Mouse (Mus musculus): ENCODE results near the gene Pepd. TPM values are rescaled to one million over a fixed set of nuclear protein-coding genes. Genes with fewer than 3 reads are reported as not detected.
A peak's percentile ranks its signal among the peaks of the same experiment; 100 is the strongest.

Pepd gene
- polyA plus RNA-seq, 1 experiment from 2014 or later, result 69.8 TPM

DNA sequence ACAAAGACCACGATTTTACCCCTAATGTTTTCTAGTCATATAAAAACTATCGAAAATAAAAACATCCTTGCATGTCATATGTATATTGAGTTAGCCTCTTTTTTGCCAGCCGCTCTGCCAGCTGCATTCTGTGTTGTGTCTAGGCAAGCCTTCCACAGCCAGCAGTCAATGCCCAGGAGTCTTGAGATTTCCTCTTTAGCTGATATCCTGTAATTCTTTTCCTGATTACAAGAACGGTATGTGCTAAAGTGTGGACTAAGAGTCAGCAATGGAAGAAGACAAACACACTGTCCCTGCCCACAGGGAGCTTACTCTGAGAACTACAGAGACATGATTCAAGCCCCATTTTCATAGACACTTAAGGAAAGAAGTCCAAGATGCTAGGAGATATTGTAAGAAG is 145.4 kb downstream of the Pepd start:
- no peak overlapping the region for H3K4me3 ChIP-seq (ENCODE audit: low read depth, low read length)
- no peak overlapping the region for H3K9ac ChIP-seq (replicated peaks; ENCODE audit: low read depth, low read length)
- H3K9me3 ChIP-seq (ENCODE audit: control insufficient read depth, low read length), result no peaks in the 10 kb centered on the region
- no peak overlapping the region for H3K4me2 ChIP-seq (ENCODE audit: low read depth, low read length)
- 88% methylated on average over 4 of the region's 4 CpGs for WGBS
- H3K36me3 ChIP-seq (ENCODE audit: control insufficient read depth, insufficient read depth, low read length), result no peaks in the 10 kb centered on the region
- no peak for ATAC-seq (ENCODE audit: low read depth)
- no peak overlapping the region for H3K27ac ChIP-seq (ENCODE audit: low read depth, low read length)
- H3K4me1 ChIP-seq (ENCODE audit: control insufficient read depth, insufficient read depth, low read length), result peaks cover 19% of the 10 kb centered on the region
- no peaks in the 10 kb centered on the region; the same call in 1 of the 2 replicates for H3K27me3 ChIP-seq (ENCODE audit: control insufficient read depth, insufficient read depth, low read length)

DNA sequence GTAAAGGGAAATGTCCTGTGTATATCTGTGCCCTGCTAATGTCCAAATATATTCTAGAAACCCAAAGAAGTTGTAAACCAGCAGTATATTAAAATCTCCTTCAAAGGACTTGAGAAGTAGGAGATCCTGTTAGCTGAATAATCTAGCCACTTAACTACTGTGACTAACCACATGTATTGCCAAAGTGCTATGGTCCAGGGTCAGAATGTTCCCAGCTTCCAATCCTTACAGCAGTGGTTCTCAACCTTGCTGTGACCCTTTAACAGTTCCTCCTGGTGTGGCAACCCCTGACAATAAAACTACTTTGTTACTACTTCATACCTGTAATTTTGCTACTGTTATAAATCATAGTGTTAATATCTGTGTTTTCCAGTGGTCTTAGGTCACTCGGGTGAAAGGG is 146.2 kb downstream of the Pepd start:
- H3K4me2 ChIP-seq (ENCODE audit: low read depth, low read length), result no peak overlapping the region
- H3K27ac ChIP-seq (ENCODE audit: low read depth, low read length), result no peak overlapping the region
- 80% methylated on average over 1 of the region's 1 CpGs for WGBS
- H3K9me3 ChIP-seq (ENCODE audit: control insufficient read depth, low read length), result no peaks in the 10 kb centered on the region
- H3K4me3 ChIP-seq (ENCODE audit: low read depth, low read length), result no peak overlapping the region
- ATAC-seq (ENCODE audit: low read depth), result no peak
- H3K9ac ChIP-seq (replicated peaks; ENCODE audit: low read depth, low read length), result no peak overlapping the region
- peaks cover 19% of the 10 kb centered on the region for H3K4me1 ChIP-seq (ENCODE audit: control insufficient read depth, insufficient read depth, low read length)
- H3K36me3 ChIP-seq (ENCODE audit: control insufficient read depth, insufficient read depth, low read length), result no peaks in the 10 kb centered on the region
- no peaks in the 10 kb centered on the region; the same call in 1 of the 2 replicates for H3K27me3 ChIP-seq (ENCODE audit: control insufficient read depth, insufficient read depth, low read length)

DNA sequence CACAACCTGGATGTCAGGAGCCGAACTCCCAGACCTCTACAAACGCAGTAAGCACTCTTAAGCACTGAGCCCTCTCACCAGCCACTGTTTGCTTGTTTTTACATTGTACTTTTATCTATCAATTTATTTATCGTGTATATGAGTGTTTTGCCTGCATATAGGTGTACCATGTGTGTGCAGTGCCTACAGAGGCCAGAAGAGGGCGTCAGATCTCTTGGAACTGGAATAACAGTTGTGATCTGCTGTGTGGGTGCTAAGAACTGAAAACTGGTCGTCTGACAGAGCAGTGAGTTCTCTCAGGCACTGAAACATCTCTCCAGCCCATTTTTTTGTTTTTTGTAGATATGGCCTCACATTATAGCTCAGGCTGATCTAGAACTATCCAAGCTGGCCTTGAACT is 147.3 kb downstream of the Pepd start:
- no peak for ATAC-seq (ENCODE audit: low read depth)
- H3K36me3 ChIP-seq (ENCODE audit: control insufficient read depth, insufficient read depth, low read length), result no peaks in the 10 kb centered on the region
- no peaks in the 10 kb centered on the region for H3K9me3 ChIP-seq (ENCODE audit: control insufficient read depth, low read length)
- no peak overlapping the region for H3K4me3 ChIP-seq (ENCODE audit: low read depth, low read length)
- no peak overlapping the region for H3K9ac ChIP-seq (replicated peaks; ENCODE audit: low read depth, low read length)
- H3K4me1 ChIP-seq (ENCODE audit: control insufficient read depth, insufficient read depth, low read length), result peaks cover 13% of the 10 kb centered on the region
- no peak overlapping the region for H3K4me2 ChIP-seq (ENCODE audit: low read depth, low read length)
- 78% methylated on average over 5 of the region's 5 CpGs for whole genome bisulfite sequencing
- no peak overlapping the region for H3K27ac ChIP-seq (ENCODE audit: low read depth, low read length)
- H3K27me3 ChIP-seq (ENCODE audit: control insufficient read depth, insufficient read depth, low read length), result no peaks in the 10 kb centered on the region; the same call in 1 of the 2 replicates

DNA sequence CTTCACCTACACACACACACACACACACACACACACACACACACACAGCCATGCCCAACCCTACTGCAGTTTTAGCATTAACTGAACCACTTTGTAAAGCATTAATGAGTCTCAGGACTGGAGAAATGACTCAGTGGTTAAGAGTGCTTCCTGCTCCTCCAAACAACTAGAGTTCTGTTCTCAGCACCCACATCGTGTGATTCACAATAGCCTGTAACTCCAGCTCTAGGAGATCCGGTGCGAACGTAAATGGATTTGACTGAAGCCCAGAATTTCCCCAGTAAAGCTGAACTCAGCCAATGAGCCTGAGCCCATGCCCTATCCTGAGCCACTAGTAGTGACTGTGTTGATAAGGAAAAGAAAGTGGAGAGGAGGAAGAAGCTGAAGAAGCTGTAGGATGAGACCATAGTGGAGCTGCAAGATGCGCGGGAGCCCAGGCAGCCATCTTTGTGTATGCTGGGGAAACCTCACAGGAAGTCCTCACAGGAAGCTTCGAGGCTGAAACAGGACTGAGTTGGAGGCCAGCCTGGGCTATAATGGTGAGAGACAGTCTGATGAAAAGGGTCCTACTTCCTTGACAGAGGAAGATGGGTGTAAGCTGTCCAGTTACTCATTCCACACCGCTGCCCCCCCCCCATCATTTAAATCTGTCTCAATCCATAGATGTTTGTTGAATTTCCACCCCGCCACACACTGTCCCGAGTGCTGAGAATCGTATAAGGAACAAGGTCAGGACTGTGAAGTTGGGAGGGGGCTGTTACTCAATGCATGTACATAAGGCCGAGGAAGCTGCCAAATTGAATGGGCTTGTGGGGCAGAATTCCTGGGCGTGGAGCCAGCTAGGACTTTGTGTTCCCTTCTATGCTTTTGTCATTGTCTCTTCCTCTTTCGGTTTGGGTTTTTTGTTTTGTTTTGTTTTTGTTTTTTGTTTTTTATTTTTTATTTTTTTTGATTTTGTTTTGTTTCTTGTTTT is 152.4 kb downstream of the Pepd start:
- Histone ChIP-seq H3K4me2 (ENCODE audit: low read depth, low read length) (no peak overlapping the region), H3K4me1 (ENCODE audit: control insufficient read depth, insufficient read depth, low read length) (no peaks in the 10 kb centered on the region), H3K9ac (replicated peaks; ENCODE audit: low read depth, low read length) (no peak overlapping the region), H3K36me3 (ENCODE audit: control insufficient read depth, insufficient read depth, low read length) (no peaks in the 10 kb centered on the region), H3K27me3 (ENCODE audit: control insufficient read depth, insufficient read depth, low read length) (no peaks in the 10 kb centered on the region), H3K27ac (ENCODE audit: low read depth, low read length) (no peak overlapping the region), H3K9me3 (ENCODE audit: control insufficient read depth, low read length) (no peaks in the 10 kb centered on the region), H3K4me3 (ENCODE audit: low read depth, low read length) (no peak overlapping the region)
- no peak for ATAC-seq (ENCODE audit: low read depth)
- 75% methylated on average over 14 of the region's 14 CpGs for WGBS

DNA sequence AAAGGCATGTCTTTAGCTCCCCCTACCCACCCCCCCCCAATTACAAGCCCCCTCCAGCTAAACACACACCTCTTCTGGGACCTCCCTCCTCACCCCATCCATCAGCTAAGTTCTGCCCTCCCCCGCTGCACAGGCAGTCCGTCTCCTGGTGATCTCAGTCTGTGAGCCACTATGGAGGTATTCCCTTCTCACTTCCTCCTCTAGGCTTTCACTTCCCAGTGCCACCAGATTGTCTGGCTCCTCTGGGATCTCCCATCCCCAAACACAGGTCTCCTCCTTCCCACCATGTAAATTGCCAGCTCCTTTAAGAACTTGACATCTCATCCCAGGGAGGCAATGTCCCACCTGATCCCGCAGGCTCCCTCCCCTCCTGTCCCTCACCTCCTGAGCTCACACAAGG is 153.8 kb downstream of the Pepd start:
- no peaks in the 10 kb centered on the region for H3K36me3 ChIP-seq (ENCODE audit: control insufficient read depth, insufficient read depth, low read length)
- no peaks in the 10 kb centered on the region for H3K4me1 ChIP-seq (ENCODE audit: control insufficient read depth, insufficient read depth, low read length)
- no peaks in the 10 kb centered on the region for H3K27me3 ChIP-seq (ENCODE audit: control insufficient read depth, insufficient read depth, low read length)
- WGBS, result 76% methylated on average over 3 of the region's 3 CpGs
- H3K9me3 ChIP-seq (ENCODE audit: control insufficient read depth, low read length), result no peaks in the 10 kb centered on the region
- no peak overlapping the region for H3K27ac ChIP-seq (ENCODE audit: low read depth, low read length)
- no peak overlapping the region for H3K9ac ChIP-seq (replicated peaks; ENCODE audit: low read depth, low read length)
- no peak for ATAC-seq (ENCODE audit: low read depth)
- no peak overlapping the region for H3K4me2 ChIP-seq (ENCODE audit: low read depth, low read length)
- H3K4me3 ChIP-seq (ENCODE audit: low read depth, low read length), result no peak overlapping the region

DNA sequence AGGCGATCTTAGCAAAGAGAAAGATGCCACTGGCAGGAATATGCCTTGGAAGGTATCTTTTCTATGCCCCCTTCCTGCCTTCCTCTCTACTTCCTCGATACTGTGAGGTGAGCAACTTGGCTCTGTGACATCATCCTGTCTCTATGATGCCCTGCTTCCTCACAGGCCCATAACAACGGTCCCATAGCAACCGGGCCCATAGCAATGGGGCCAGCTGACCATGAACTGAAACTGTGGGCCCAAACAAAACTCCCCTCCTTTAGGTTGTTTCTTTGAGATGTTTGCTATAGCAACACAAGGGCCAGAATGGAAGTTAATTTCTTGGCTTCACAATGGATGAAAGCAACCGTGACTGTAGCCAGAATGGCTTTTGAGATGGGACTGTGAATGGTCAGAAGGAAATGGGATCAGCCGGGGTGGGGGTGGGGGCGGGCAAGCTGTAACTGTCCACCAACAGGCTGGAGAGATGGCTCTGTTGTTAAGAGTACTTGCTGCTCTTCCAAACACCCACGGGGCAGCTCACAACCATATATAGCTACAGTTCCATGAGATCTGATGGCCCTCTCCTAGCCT is 154.5 kb downstream of the Pepd start:
- peak; percentile 44; the same call in 1 of the 2 replicates for ATAC-seq (ENCODE audit: low read depth)
- H3K4me3 ChIP-seq (ENCODE audit: low read depth, low read length), result no peak overlapping the region
- WGBS, result 38% methylated on average over 8 of the region's 8 CpGs

DNA sequence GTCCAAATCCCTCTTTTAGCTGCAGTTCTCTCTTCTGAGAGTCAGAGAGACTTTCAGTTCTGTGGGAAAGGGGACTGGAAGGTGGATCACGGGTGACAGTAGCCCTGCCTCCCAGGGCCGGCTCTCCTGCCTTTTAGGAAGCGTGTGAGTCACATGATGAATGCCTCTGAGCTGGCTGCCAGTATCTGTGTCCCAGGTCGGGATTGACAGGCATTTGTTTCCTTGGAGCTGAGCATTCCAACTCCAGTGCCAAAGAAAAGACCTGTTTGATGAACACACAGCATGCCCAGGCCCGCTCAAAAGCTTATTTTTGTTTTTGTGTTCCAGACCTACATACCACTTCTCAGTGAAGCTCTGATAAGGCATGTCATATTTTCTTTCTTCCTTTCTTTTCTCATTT is 164.5 kb downstream of the Pepd start:
- H3K36me3 ChIP-seq (ENCODE audit: control insufficient read depth, insufficient read depth, low read length), result no peaks in the 10 kb centered on the region
- 46% methylated on average over 5 of the region's 5 CpGs for WGBS
- no peak for ATAC-seq (ENCODE audit: low read depth)
- no peaks in the 10 kb centered on the region for H3K4me1 ChIP-seq (ENCODE audit: control insufficient read depth, insufficient read depth, low read length)
- no peak overlapping the region for H3K9ac ChIP-seq (replicated peaks; ENCODE audit: low read depth, low read length)
- H3K27ac ChIP-seq (ENCODE audit: low read depth, low read length), result no peak overlapping the region
- H3K27me3 ChIP-seq (ENCODE audit: control insufficient read depth, insufficient read depth, low read length), result no peaks in the 10 kb centered on the region
- no peak overlapping the region for H3K4me2 ChIP-seq (ENCODE audit: low read depth, low read length)
- no peaks in the 10 kb centered on the region for H3K9me3 ChIP-seq (ENCODE audit: control insufficient read depth, low read length)
- no peak overlapping the region for H3K4me3 ChIP-seq (ENCODE audit: low read depth, low read length)

More for the DNA sequence above, 154.5 kb downstream of the Pepd start:
- Histone ChIP-seq H3K4me1 (ENCODE audit: control insufficient read depth, insufficient read depth, low read length) (no peaks in the 10 kb centered on the region), H3K27ac (ENCODE audit: low read depth, low read length) (no peak overlapping the region), H3K9me3 (ENCODE audit: control insufficient read depth, low read length) (no peaks in the 10 kb centered on the region), H3K27me3 (ENCODE audit: control insufficient read depth, insufficient read depth, low read length) (no peaks in the 10 kb centered on the region), H3K4me2 (ENCODE audit: low read depth, low read length) (no peak overlapping the region), H3K36me3 (ENCODE audit: control insufficient read depth, insufficient read depth, low read length) (no peaks in the 10 kb centered on the region), H3K9ac (replicated peaks; ENCODE audit: low read depth, low read length) (no peak overlapping the region)

DNA sequence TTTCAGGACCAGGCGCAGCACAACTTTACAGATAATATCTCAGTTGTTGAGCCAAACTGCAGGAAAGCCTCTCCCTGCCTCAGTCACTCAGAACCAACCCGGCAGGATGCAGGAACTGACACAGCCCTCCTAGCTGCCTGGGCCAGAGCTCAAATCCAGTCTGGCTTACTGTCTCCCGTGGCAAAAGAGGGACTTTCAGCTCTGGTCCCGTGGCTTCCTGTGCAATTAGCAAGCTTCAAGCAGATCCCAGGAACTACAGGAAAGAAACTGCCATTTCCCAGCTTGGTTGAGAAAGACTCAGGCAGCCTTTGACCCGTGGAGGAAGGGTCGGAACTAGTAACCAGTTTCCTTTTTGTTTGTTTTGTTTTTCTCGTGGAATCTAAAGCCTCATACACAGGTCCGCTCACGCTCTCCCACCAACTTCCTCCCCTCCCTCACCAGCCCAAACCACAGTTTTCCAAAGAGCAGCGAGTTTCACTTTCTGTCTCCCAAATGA is 168.7 kb downstream of the Pepd start:
- no peak for ATAC-seq (ENCODE audit: low read depth)
- no peak overlapping the region for H3K4me3 ChIP-seq (ENCODE audit: low read depth, low read length)
- H3K36me3 ChIP-seq (ENCODE audit: control insufficient read depth, insufficient read depth, low read length), result no peaks in the 10 kb centered on the region
- H3K27me3 ChIP-seq (ENCODE audit: control insufficient read depth, insufficient read depth, low read length), result no peaks in the 10 kb centered on the region
- no peak overlapping the region for H3K9ac ChIP-seq (replicated peaks; ENCODE audit: low read depth, low read length)
- no peaks in the 10 kb centered on the region for H3K4me1 ChIP-seq (ENCODE audit: control insufficient read depth, insufficient read depth, low read length)
- H3K27ac ChIP-seq (ENCODE audit: low read depth, low read length), result no peak overlapping the region
- no peak overlapping the region for H3K4me2 ChIP-seq (ENCODE audit: low read depth, low read length)
- WGBS, result 56% methylated on average over 10 of the region's 10 CpGs
- H3K9me3 ChIP-seq (ENCODE audit: control insufficient read depth, low read length), result no peaks in the 10 kb centered on the region
